8 mouse cellular contexts compared by ENCODE assay signal in genomic region chr11:102188980-102189379, GRCm38 (mm10). TPM values are rescaled to one million over a fixed set of nuclear protein-coding genes. Genes with fewer than 3 reads are reported as not detected.
DNase-seq lines count a peak whose midpoint lies in the region; ATAC-seq and TF ChIP-seq lines count a peak whose summit lies in the region.

No protein-coding gene starts in this region.

- no peaks in the 10 kb centered on the region for H3K9me3 ChIP-seq in lung, embryonic 14.5 days (ENCODE audit: low read depth, low read length)
- H3K9me3 ChIP-seq in embryonic facial prominence, embryonic 15.5 days (replicated peaks): no peaks in the 10 kb centered on the region
- H3K9me3 ChIP-seq in limb, embryonic 11.5 days (ENCODE audit: control insufficient read depth, low read length): no peaks in the 10 kb centered on the region

- peak overlapping the region; percentile 60 for H3K9ac ChIP-seq in lung, embryonic 14.5 days
- H3K9ac ChIP-seq in embryonic facial prominence, embryonic 15.5 days: no peak overlapping the region
- H3K9ac ChIP-seq in limb, embryonic 11.5 days (ENCODE audit: low read length): peak overlapping the region; percentile 70; the same call in 1 of the 2 replicates

- ATAC-seq in lung, embryonic 14.5 days (ENCODE audit: insufficient read depth): no peak
- ATAC-seq in embryonic facial prominence, embryonic 15.5 days (ENCODE audit: insufficient number of reproducible peaks, low FRiP score, low TSS enrichment, low read depth): no peak
- no peak for ATAC-seq in limb, embryonic 11.5 days (ENCODE audit: insufficient number of reproducible peaks, low FRiP score, low TSS enrichment, low read depth)

- H3K36me3 ChIP-seq in lung, embryonic 14.5 days (ENCODE audit: insufficient read depth): peaks cover 20% of the 10 kb centered on the region
- H3K36me3 ChIP-seq in embryonic facial prominence, embryonic 15.5 days: peaks cover 2% of the 10 kb centered on the region
- H3K36me3 ChIP-seq in limb, embryonic 11.5 days (ENCODE audit: control insufficient read depth, insufficient read depth, low read length): peaks cover 2% of the 10 kb centered on the region

- H3K4me2 ChIP-seq in lung, embryonic 14.5 days: peak overlapping the region; percentile 92
- peak overlapping the region; percentile 88 for H3K4me2 ChIP-seq in embryonic facial prominence, embryonic 15.5 days (replicated peaks)
- H3K4me2 ChIP-seq in limb, embryonic 11.5 days (ENCODE audit: low read depth, severe bottlenecking): peak overlapping the region; percentile 90

- DNase-seq in lung, embryonic 14.5 days: no peak
- DNase-seq in lung, postnatal 14 days: no peak
- DNase-seq in limb, embryonic 11.5 days (ENCODE audit: low spot score): no peak
- no peak for DNase-seq in layer of hippocampus, postnatal 10 days (ENCODE audit: low spot score in 2 of 2)
- no peak for DNase-seq in cerebellum, postnatal 14 days
- no peak for DNase-seq in layer of hippocampus, adult 9-10 months (ENCODE audit: low spot score)

- peak overlapping the region; percentile 54 for H3K4me3 ChIP-seq in lung, embryonic 14.5 days (ENCODE audit: low read depth, low read length)
- H3K4me3 ChIP-seq in embryonic facial prominence, embryonic 15.5 days (replicated peaks): peak overlapping the region; percentile 63
- H3K4me3 ChIP-seq in limb, embryonic 11.5 days (ENCODE audit: low read depth, low read length): peak overlapping the region; percentile 62
- peak overlapping the region; percentile 84 for H3K4me3 ChIP-seq in olfactory bulb, adult 2 months (ENCODE audit: insufficient read depth, low read depth, low read length)

- 65% methylated on average over 6 of the region's 6 CpGs for WGBS in lung, embryonic 14.5 days
- 63% methylated on average over 6 of the region's 6 CpGs for WGBS in embryonic facial prominence, embryonic 15.5 days
- 74% methylated on average over 6 of the region's 6 CpGs for WGBS in limb, embryonic 11.5 days
- WGBS in olfactory bulb, adult 2 months: 62% methylated on average over 6 of the region's 6 CpGs

- no peak for TF ChIP-seq CTCF in lung, embryonic 14.5 days (IDR thresholded peaks at IDR 0.05; ENCODE audit: low read depth)
- TF ChIP-seq CTCF in olfactory bulb, adult 2 months (IDR thresholded peaks at IDR 0.05; ENCODE audit: insufficient read depth, low read depth, low read length): no peak

- H3K27me3 ChIP-seq in lung, embryonic 14.5 days (ENCODE audit: insufficient read depth, low read length): no peaks in the 10 kb centered on the region
- no peaks in the 10 kb centered on the region for H3K27me3 ChIP-seq in embryonic facial prominence, embryonic 15.5 days
- no peaks in the 10 kb centered on the region for H3K27me3 ChIP-seq in limb, embryonic 11.5 days (ENCODE audit: control insufficient read depth, insufficient read depth, low read length)

- H3K4me1 ChIP-seq in lung, embryonic 14.5 days (ENCODE audit: insufficient read depth): peaks cover 6% of the 10 kb centered on the region
- peaks cover 33% of the 10 kb centered on the region for H3K4me1 ChIP-seq in embryonic facial prominence, embryonic 15.5 days
- peaks cover 15% of the 10 kb centered on the region for H3K4me1 ChIP-seq in limb, embryonic 11.5 days (ENCODE audit: control insufficient read depth, insufficient read depth, low read length)
- peaks cover 8% of the 10 kb centered on the region for H3K4me1 ChIP-seq in olfactory bulb, adult 2 months (ENCODE audit: control insufficient read depth, insufficient read depth, low read length)

- no peak overlapping the region for H3K27ac ChIP-seq in lung, embryonic 14.5 days (ENCODE audit: low read depth)
- H3K27ac ChIP-seq in embryonic facial prominence, embryonic 15.5 days (replicated peaks): 0 out of 2 replicates have a peak overlapping the region, but pooled peaks have one; percentile 5
- H3K27ac ChIP-seq in limb, embryonic 11.5 days (replicated peaks; ENCODE audit: low read depth, low read length): no peak overlapping the region
- H3K27ac ChIP-seq in olfactory bulb, adult 2 months (ENCODE audit: insufficient read depth, low read depth, low read length): peak overlapping the region; percentile 74; the same call in 1 of the 2 replicates

- no peak for TF ChIP-seq POLR2A in olfactory bulb, adult 2 months (IDR thresholded peaks at IDR 0.05; ENCODE audit: insufficient read depth, low read depth, low read length)

RNA-seq across cellular contexts. Expression of gene G6pc3, which starts 0.4 kb away (rescaled TPM):
- polyA plus RNA-seq in lung, embryonic 14.5 days (2014; fragmentation: Nextera tagmentation; extraction: Ambion mirVana): 31.0 and 34.5 TPM in 2 replicates
- 29.8 and 31.7 TPM in 2 replicates for polyA plus RNA-seq in embryonic facial prominence, embryonic 15.5 days (2015; fragmentation: Nextera tagmentation; extraction: Ambion mirVana)
- polyA plus RNA-seq in limb, embryonic 11.5 days (2014; fragmentation: Nextera tagmentation; extraction: Ambion mirVana): 39.8 and 41.9 TPM in 2 replicates
- not detected in 2 replicates for polyA plus RNA-seq in olfactory bulb, adult 2 months (2012; ENCODE audit: insufficient read depth, insufficient read length, low replicate concordance, missing spikeins)
- 10 to 100 TPM; 44.4 to 45.4 TPM for total RNA-seq in layer of hippocampus, postnatal 10 days (2021)

RNA-seq across cellular contexts. Expression of gene Lsm12, which starts 3.9 kb away (rescaled TPM):
- 93.2 and 109 TPM in 2 replicates for polyA plus RNA-seq in lung, embryonic 14.5 days (2014; fragmentation: Nextera tagmentation; extraction: Ambion mirVana)
- 113 and 128 TPM in 2 replicates for polyA plus RNA-seq in embryonic facial prominence, embryonic 15.5 days (2015; fragmentation: Nextera tagmentation; extraction: Ambion mirVana)
- 74.5 and 88.5 TPM in 2 replicates for polyA plus RNA-seq in limb, embryonic 11.5 days (2014; fragmentation: Nextera tagmentation; extraction: Ambion mirVana)
- not detected in 2 replicates for polyA plus RNA-seq in olfactory bulb, adult 2 months (2012; ENCODE audit: insufficient read depth, insufficient read length, low replicate concordance, missing spikeins)
- total RNA-seq in layer of hippocampus, postnatal 10 days (2021): 10 to 100 TPM; 73.8 to 77.8 TPM

RNA-seq across cellular contexts. Expression of gene Tmem101, which starts 32.8 kb away (rescaled TPM):
- 26.3 and 26.8 TPM in 2 replicates for polyA plus RNA-seq in lung, embryonic 14.5 days (2014; fragmentation: Nextera tagmentation; extraction: Ambion mirVana)
- polyA plus RNA-seq in embryonic facial prominence, embryonic 15.5 days (2015; fragmentation: Nextera tagmentation; extraction: Ambion mirVana): 39.4 and 39.9 TPM in 2 replicates
- polyA plus RNA-seq in limb, embryonic 11.5 days (2014; fragmentation: Nextera tagmentation; extraction: Ambion mirVana): 39.3 and 41.2 TPM in 2 replicates
- polyA plus RNA-seq in olfactory bulb, adult 2 months (2012; ENCODE audit: insufficient read depth, insufficient read length, low replicate concordance, missing spikeins): not detected in 2 replicates
- total RNA-seq in layer of hippocampus, postnatal 10 days (2021): 10 to 100 TPM; 29.8 TPM

RNA-seq across cellular contexts. Expression of gene Hdac5, which starts 41.0 kb away (rescaled TPM):
- 41.1 and 42.7 TPM in 2 replicates for polyA plus RNA-seq in lung, embryonic 14.5 days (2014; fragmentation: Nextera tagmentation; extraction: Ambion mirVana)
- 105 and 106 TPM in 2 replicates for polyA plus RNA-seq in embryonic facial prominence, embryonic 15.5 days (2015; fragmentation: Nextera tagmentation; extraction: Ambion mirVana)
- polyA plus RNA-seq in limb, embryonic 11.5 days (2014; fragmentation: Nextera tagmentation; extraction: Ambion mirVana): 21.3 and 24.0 TPM in 2 replicates
- 223 TPM in 1 of 2 replicates, not detected in the other for polyA plus RNA-seq in olfactory bulb, adult 2 months (2012; ENCODE audit: insufficient read depth, insufficient read length, low replicate concordance, missing spikeins)
- total RNA-seq in layer of hippocampus, postnatal 10 days (2021): 100 to 1,000 TPM; 164 to 207 TPM

RNA-seq across cellular contexts. Expression of gene Nags, which starts 43.7 kb away (rescaled TPM):
- not detected in 2 replicates for polyA plus RNA-seq in lung, embryonic 14.5 days (2014; fragmentation: Nextera tagmentation; extraction: Ambion mirVana)
- polyA plus RNA-seq in embryonic facial prominence, embryonic 15.5 days (2015; fragmentation: Nextera tagmentation; extraction: Ambion mirVana): 0.98 and 1.7 TPM in 2 replicates
- polyA plus RNA-seq in limb, embryonic 11.5 days (2014; fragmentation: Nextera tagmentation; extraction: Ambion mirVana): 0.08 and 0.13 TPM in 2 replicates
- polyA plus RNA-seq in olfactory bulb, adult 2 months (2012; ENCODE audit: insufficient read depth, insufficient read length, low replicate concordance, missing spikeins): not detected in 2 replicates
- total RNA-seq in layer of hippocampus, postnatal 10 days (2021): not detected

Comparison
In these comparisons a context has a peak if more than half of its experiments do, and no peak if none do; other contexts are left out.
1. H3K27ac ChIP-seq: peak in embryonic facial prominence, embryonic 15.5 days (single experiment) and olfactory bulb, adult 2 months (single experiment); none in lung, embryonic 14.5 days (single experiment) and limb, embryonic 11.5 days (single experiment).
2. RNA of gene G6pc3, which starts 0.4 kb away (polyA plus RNA-seq): 39.8 to 41.9 TPM in limb, embryonic 11.5 days, 31.0 to 34.5 TPM in lung, embryonic 14.5 days and 29.8 to 31.7 TPM in embryonic facial prominence, embryonic 15.5 days; not detected in olfactory bulb, adult 2 months; every median in the first group is over 10 times any median in the second.
3. RNA of gene Tmem101, which starts 32.8 kb away (polyA plus RNA-seq): 39.4 to 39.9 TPM in embryonic facial prominence, embryonic 15.5 days, 39.3 to 41.2 TPM in limb, embryonic 11.5 days and 26.3 to 26.8 TPM in lung, embryonic 14.5 days; not detected in olfactory bulb, adult 2 months; every median in the first group is over 10 times any median in the second.
4. Peak in every context shown above with its lines, with median percentiles within 50 percentile points of each other: H3K4me2 ChIP-seq and H3K4me3 ChIP-seq.